Mouse (Mus musculus) brain, adult 2 months (tissue): ENCODE measurements at regions not wholly inside any gene's neighbourhood (a gene's known extent, or its start where the extent isn't known, plus 50 kb on each side); places are given as distances from the start of the nearest gene placed in this dataset.

Experiments
- DNase-seq: peaks from one replicate; pipeline ENCODE4 v3.0.0; 2011; ENCODE audit warnings: low read depth, low spot score

GRCm38 (mm10) chr7:78123386-78123785 is 614.4 kb downstream of the Ntrk3 start:
- no peak for DNase-seq

- DNase-seq, result no peak
These were observed 616.7 kb downstream of the Ntrk3 start for GRCm38 (mm10) chr7:78121151-78121486.

DNA sequence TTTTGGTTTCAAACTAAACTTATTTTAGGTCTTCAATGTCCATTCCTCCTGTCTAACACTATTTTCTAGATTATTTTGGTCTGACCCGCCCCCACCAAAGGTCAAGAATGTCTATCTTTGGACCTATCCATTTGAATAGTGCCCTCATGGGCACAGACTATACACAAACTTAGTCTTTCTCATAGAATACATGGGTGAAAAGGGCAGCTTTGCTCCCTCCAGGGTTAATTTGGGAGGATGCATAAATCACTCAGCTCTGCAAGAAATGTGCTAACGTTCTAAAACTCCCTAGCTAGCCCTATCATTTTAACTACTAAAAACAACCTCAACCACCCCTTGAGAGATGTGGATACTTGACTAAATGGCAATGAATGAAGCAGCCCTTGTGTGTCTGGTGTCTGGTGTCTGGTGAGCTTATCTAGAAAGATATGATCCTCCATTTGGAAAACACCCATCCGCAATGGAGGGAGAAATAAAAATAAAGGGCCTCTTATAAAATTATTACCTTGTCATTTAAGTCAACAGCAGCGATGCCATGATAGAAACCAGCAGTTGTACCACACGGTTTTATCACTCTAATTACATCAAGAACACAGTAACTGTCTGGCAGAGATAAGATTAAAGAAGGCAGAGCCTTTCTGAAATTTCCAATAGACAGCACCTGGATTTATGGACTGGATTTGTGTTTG is 617.2 kb downstream of the Ntrk3 start:
- no peak for DNase-seq

- DNase-seq, result peak; percentile 35
These were observed 618.0 kb downstream of the Ntrk3 start for GRCm38 (mm10) chr7:78119809-78120208.

- DNase-seq, result peak; percentile 3
These were observed 626.5 kb downstream of the Ntrk3 start for GRCm38 (mm10) chr7:78111291-78111690.

GRCm38 (mm10) chr7:78103536-78104279 is 634.1 kb downstream of the Ntrk3 start:
- no peak for DNase-seq

- peak; percentile 51 for DNase-seq
These were observed 635.4 kb downstream of the Ntrk3 start for GRCm38 (mm10) chr7:78102396-78102795.

- peak; percentile 73 for DNase-seq
These were observed 651.2 kb downstream of the Ntrk3 start for GRCm38 (mm10) chr7:78086566-78087008.

DNA sequence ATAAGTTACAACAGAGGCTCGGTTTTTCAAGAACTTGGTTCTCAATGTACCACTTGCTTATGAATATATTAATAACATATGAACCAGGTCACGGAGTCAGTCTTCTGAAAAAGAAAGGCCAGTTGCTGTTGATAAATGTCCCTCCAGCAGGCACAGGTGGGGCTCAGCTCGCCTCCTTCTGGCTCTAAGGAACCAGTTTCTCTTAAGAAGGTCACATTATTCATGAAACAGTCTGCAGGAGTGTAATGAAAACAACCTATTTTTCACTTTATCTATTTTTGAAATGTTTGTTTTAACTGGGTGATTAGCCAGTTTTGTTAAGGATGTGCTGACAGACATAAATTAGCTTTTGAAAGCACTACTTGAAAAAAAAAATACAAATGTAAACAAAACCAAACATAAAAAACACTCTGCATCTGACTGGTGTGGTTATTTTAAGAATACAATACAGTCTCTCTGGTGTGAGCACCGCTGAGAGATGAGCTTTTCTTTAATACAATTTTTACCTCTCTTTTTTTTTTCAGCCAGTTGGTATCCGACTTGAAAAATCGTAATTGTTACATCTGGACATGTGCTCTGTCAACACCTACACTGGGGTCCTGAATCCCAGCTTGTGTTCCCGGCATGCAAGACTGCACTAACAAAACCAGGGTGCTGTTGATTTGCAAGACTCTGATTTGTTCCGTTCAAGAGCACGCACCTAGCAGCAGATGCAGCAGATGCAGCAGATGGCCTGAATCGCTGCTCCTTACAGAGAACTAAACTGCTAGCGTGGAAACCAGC is 651.8 kb downstream of the Ntrk3 start:
- peak; percentile 61 for DNase-seq

GRCm38 (mm10) chr7:78079708-78080107 is 658.1 kb downstream of the Ntrk3 start:
- DNase-seq, result no peak

- DNase-seq, result peak; percentile 58
These were observed 666.7 kb downstream of the Ntrk3 start for GRCm38 (mm10) chr7:78071131-78071530.

DNA sequence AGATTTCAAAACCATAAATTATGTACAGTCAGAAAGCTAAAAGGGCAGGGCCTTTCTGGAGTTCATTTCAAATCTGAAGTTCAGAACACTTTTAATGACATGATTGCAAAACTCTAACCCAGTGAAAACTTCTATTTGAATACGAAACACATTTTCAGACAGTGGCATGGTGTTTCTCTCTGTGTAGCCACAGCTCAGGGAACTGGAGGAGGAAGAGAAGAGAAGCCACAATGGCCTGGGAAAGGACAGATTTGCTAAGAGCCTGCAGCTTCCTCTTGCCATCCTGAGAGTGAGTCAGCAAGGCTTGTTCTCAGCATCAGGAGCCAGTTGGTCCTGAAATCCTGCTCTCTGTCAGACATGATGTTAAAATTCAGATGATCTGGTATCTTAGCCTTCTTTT is 676.2 kb downstream of the Ntrk3 start:
- peak; percentile 14 for DNase-seq

DNA sequence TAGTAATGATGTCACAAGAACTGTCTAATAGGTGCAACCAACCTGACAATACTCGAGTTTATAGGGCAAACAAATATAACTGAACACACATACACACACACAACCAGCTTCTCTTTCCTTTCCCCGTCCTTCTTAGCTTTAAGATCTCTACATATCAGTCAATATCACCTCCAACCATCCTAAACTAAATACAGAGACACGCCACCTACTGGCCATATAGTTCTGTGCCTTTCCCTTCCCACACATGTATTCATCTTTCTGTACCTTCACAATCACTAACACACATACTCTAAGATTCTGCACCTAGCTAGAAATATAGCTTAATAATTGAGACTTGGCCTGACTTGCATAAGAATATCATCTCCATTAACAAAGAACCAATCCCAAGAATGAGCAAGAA is 688.2 kb downstream of the Ntrk3 start:
- DNase-seq, result no peak

GRCm38 (mm10) chr7:78045456-78045855 is 692.4 kb downstream of the Ntrk3 start:
- DNase-seq, result peak; percentile 24

DNA sequence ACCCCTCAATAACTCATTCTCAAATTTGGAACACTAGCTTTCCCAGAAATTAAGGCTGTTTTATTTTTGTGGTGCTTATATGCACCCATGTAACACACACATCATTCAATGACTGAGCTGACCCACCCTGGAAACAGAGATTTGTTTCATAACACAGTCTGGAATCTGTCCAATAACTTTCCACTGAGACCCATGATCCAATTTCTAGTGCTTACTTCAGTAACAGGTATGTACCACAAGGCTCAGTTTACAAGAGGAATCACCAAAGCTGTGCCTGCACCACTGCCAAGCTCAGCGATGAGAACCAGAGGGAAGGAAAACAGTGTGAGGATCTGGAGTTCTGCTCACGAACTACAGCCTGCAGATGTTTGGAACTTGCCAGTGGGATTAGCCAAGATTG is 706.8 kb downstream of the Ntrk3 start:
- DNase-seq, result no peak

DNA sequence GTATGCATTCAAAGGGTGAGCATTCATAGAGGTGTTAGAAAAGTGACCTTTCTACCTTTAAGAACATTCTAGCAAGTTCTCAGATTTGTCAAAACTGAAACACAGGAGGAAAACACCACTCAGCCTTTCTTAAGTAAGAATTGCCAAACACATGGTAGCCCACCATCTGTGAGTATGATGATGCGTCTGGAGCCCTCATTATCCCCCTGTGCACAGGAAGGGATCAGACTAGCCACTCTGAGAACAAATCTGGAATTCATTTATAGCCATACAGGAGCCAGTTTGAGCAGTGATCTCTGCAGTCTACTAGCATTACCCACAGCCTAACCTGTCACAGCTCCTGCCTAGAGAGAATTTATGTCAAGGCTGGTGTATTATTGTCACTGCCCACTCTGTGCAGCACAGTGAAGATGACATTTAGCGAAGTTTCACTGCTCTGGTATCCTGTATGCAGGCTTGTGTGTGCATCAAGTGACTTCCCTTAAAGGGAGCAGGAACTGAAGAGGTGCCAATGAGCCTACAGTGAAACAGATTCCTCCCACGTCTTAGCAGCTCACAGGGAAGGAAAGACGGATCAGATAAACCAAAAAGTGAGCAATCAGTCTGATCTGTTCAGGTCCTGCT is 710.7 kb downstream of the Ntrk3 start:
- DNase-seq, result peak; percentile 91

DNA sequence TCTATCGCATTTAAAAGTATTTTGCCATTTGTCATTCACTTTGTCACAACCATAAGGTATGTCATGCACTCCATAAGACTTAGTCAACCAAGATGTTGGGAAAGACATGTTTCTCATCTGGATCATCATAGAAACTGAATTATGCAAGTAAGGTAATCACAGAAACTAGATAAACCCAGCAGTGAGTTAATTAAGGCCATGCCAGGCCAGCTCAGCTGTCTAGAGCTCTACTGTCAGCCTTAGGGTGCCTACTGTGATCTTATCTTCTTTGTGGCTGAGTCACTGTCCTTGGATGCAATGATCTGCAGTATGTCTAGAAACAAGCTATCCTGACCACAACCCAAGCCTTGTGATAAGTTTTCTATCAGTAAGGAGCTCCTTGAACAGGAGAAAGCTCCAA is 714.2 kb downstream of the Ntrk3 start:
- no peak for DNase-seq

GRCm38 (mm10) chr7:78023075-78023474 is 714.7 kb downstream of the Ntrk3 start:
- peak; percentile 75 for DNase-seq

- DNase-seq, result peak; percentile 19
These were observed 724.2 kb downstream of the Ntrk3 start for GRCm38 (mm10) chr7:78013631-78014030.

- no peak for DNase-seq
These were observed 734.7 kb downstream of the Ntrk3 start for GRCm38 (mm10) chr7:78003086-78003485.

- peak; percentile 65 for DNase-seq
These were observed 744.0 kb downstream of the Ntrk3 start for GRCm38 (mm10) chr7:77993840-77994239.

DNA sequence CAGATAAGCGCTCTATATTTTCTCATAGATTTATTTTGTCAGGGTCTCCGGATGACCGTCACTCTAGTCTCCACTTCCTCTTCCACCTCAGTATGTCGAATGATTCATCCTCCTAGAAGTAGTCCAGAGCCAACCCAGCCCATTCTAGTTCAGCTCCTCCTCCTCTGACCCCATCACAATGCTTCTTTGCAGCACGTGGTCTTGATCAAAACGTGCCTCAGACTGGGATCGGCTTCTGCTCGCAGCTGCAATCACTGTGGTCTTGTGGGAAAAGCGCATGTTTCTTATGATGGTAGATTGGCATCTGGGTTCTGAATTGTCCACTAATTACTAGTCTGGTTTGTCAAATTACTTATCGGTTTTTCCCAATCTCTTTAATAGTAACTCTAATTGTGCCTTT is 747.7 kb downstream of the Ntrk3 start:
- DNase-seq, result no peak
